Mouse (Mus musculus): ENCODE results near the gene Cdh18.
"Not testable (repeated sequence)": the region's sequence is repeated elsewhere in the genome, so short reads cannot be mapped to it uniquely, and the experiment has no call there.

Gene Cdh18

GRCm38 (mm10) chr15:23212068-23212467 lies 663.2 kb downstream of the Cdh18 start:
- DNase-seq (ENCODE audit: low read depth), result no peak

DNA sequence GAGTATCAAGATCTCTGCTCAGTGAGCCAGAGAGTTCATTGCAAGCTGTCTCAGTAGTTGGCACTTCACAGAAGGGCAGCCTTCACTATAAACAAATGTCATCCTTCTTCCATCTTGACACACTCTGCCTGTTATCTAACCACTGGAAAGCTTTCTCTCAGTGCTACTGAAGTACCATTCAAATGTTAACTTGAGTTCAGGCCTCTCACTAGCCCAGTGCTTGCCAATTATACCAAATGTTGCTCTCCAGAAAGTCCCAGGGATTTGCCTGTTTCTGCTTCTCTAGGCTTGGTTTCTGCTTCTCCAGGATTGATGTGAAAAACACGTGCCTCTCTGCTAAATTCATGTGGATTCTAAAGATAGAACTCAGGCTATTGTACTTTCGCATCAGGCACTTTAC lies 681.8 kb downstream of the Cdh18 start:
- DNase-seq (ENCODE audit: low read depth), result no peak

- DNase-seq (ENCODE audit: low read depth), result no peak
These were observed 709.1 kb downstream of the Cdh18 start for GRCm38 (mm10) chr15:23257751-23258440.

DNA sequence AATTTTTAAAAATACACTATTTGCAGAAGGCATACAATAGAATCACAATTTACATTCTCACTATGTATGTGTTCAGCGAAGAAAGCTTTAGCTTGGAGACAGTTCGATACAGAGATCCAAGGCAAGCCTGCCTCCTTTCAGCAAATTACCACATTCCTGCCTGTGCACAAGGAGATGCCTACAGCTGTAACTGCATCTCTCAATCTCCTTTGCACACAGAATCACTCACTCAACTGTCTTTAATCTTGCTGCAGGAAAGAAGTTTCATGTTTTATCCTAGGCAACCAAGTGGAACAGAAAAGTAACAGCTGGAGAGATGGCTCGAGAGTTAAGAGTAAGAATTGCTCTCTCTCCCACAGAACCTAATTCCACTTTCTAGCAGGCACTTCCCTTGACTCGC lies 729.6 kb downstream of the Cdh18 start:
- no peak for DNase-seq (ENCODE audit: low read depth)

DNA sequence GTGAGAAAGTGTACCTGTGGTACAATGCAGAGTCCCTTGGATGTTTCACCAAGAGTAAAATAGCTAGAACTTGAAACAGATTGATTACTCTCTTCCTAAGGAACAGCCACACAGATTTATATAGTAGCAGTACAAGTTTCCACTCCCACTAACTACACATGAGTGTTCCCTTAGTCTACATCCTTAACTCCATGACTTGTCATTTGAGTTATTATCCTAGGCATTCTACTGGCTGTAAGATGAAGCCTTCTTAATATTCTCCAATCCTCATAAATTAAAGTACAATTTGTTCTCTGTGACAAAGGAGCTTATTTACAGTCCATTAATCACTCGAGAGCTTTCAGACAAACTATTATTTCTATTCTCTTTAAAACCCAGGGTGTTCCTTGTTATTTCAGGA lies 756.2 kb downstream of the Cdh18 start:
- no peak for DNase-seq (ENCODE audit: low read depth)

GRCm38 (mm10) chr15:23316766-23317165 lies 767.9 kb downstream of the Cdh18 start:
- no peak for DNase-seq (ENCODE audit: low read depth)

DNA sequence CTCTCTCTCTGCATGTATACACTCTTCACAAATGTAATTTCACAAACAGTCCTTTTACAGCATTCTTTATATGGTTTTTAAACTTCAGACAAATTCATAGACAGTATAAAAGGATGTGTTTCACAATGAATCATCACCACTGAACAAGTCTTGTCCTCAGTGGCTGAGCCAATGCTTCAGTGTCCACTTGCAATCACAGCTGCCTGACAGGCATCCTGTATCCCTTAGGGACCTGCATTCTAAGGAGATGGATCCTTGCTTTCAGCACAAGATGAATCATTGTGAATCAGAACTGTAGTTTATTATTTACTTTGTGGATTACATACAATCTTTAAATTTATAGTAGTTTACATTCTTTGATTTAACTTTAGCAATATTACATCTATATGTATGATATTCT lies 768.6 kb downstream of the Cdh18 start:
- DNase-seq (ENCODE audit: low read depth), result no peak

DNA sequence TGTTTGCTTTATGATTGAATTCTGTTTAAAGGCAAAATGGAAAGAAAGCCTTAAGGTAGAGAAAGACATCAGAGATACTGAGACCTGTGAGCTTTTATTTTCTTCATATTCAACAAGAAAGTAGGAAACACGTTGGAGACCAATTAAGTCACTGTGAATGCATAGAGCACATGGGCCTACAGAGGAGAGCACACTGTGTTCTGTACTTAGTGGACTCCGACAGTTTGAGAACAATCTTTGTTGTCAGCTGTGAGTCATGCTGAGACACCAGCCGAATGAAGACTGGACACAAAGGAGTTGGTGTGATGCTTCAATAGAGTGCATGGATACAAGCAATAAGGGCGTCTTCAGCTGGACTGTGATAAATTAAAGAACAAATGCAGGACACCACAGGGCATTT lies 791.5 kb downstream of the Cdh18 start:
- DNase-seq (ENCODE audit: low read depth), result not testable (repeated sequence)

- no peak for DNase-seq (ENCODE audit: low read depth)
These were observed 802.3 kb downstream of the Cdh18 start for GRCm38 (mm10) chr15:23351078-23351477.

- no peak for DNase-seq (ENCODE audit: low read depth)
These were observed 817.5 kb downstream of the Cdh18 start for GRCm38 (mm10) chr15:23366325-23366724.

DNA sequence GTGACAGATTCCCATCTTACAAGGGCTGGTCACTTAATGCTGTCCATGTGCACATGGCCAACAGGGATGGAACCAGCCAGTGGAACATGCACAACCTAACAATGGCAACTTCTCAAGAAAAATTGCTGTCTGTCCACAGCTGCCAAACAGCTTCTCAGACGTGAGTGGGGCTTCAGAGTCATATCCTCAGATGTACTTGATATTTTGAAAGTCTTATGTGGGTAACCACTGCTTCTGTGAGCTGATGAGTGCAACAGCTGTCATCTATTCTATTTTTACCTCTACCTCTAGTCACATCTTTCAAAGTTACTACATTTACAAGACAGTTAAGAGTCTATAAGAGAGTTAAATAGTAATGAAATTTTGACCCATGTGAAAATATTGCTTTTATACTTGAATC lies 818.9 kb downstream of the Cdh18 start:
- no peak for DNase-seq (ENCODE audit: low read depth)

DNA sequence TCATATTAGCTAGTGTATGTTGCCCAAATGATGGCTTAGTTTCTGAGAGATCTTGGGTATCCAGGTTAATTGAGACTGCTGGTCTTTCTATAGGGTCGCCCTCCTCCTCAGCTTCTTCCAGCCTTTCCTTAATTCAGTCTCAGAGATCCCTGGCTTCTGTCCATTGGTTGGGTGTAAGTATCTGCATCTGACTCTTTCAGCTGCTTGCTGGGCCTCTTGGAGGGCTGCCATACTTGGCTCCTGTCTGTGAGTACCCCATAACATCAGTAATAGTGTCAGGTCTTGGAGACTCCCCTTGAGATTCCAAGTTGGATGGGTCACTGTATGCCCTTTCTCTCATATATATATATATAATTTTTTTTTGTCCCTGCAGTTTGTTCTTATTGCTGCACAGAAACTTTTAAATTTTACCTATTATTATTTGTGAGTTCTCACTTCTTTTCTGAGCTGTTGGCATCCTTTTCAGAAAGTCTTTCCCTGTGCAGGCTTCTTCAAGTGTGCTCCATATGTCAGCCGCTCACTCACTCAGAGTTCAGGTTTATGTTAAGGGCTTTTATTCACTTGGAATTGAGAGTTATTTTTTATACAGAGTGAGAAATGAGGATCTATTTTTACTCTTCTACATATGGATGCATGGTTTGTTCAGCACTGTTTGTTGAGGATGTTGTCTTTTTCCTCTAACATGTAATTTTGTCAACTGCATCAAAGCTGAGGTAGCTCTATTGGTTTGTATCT lies 829.4 kb downstream of the Cdh18 start:
- no peak for DNase-seq (ENCODE audit: low read depth)

GRCm38 (mm10) chr15:23385816-23386215 lies 837.0 kb downstream of the Cdh18 start:
- no peak for DNase-seq (ENCODE audit: low read depth)

DNA sequence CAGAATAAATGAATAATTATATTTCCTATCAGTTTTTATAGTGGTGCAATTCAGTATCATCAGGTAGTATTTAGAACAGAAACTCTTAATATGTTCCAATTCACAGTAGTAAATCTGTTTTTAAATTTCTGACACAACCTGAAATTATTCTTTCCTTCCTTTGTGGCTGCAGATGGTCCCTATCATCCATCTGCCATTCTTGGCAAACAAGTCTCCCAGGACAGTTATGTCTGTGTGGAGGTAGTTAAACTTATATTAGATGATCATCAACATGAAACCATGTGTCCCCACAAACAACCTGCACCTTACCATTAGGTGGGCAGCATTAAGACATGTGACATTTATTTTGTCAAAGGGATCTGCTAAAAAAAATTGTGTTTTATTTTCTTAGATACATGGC lies 847.8 kb downstream of the Cdh18 start:
- no peak for DNase-seq (ENCODE audit: low read depth)

DNA sequence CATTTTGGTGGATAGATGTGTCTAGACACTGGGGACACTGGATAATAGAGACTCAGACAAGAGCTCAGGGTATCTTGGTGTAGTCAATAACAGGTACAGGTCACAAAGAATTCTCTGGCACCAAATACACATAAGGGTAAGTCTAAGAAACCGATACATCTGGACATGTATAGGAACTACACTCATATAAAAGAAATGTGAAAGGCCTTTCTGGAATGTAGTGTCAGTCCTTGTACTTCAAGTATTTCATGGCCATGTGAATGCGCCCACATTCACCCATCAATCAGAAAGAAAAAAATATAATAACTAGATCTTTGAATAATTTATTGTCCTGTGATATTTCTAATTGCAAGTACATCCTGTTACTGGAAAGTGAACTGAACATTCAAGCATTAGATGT lies 855.0 kb downstream of the Cdh18 start:
- no peak for DNase-seq (ENCODE audit: low read depth)

DNA sequence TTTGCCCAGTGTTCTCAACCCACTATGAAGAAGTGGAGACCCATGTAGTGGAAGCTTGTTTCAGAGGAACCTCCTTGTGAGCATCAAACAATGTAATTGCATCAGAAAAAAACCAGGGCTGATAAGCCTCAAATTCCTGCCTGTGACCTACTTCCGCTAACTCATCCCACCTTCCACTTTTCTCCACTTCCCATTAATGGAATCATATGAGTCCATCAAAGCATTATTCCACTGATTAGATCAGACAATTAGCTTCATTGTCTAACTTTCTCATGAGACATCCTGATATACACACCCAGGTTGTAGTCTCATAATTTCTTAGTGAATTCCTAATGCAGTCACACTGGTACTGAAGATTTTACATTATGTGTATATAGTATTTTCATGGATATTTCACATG lies 859.4 kb downstream of the Cdh18 start:
- no peak for DNase-seq (ENCODE audit: low read depth)

GRCm38 (mm10) chr15:23416450-23417080 lies 867.7 kb downstream of the Cdh18 start:
- no peak for DNase-seq (ENCODE audit: low read depth)

- no peak for DNase-seq (ENCODE audit: low read depth)
These were observed 869.3 kb downstream of the Cdh18 start for GRCm38 (mm10) chr15:23418158-23418557.

- DNase-seq (ENCODE audit: low read depth), result no peak
These were observed 871.2 kb downstream of the Cdh18 start for GRCm38 (mm10) chr15:23420010-23420409.

GRCm38 (mm10) chr15:23430021-23430420 lies 881.2 kb downstream of the Cdh18 start:
- DNase-seq (ENCODE audit: low read depth), result no peak

DNA sequence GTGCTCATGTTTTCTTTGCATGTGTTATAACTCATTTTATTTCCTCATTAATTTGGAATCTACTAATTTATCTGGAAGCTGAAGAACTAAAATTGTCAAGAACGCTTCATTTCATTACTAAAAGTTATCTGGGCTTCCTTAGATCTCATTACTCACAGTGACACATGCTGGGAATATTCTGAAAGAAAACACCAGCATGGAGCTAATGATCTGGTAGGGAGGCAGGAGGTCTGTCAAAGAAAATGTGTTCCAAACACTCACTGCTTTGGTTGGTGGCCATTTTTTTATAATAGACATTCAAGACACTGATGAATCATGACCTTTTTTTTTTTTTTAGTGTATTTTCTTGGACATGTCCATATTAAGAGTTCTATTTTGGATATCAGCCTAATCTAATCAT lies 899.7 kb downstream of the Cdh18 start:
- no peak for DNase-seq (ENCODE audit: low read depth)

DNA sequence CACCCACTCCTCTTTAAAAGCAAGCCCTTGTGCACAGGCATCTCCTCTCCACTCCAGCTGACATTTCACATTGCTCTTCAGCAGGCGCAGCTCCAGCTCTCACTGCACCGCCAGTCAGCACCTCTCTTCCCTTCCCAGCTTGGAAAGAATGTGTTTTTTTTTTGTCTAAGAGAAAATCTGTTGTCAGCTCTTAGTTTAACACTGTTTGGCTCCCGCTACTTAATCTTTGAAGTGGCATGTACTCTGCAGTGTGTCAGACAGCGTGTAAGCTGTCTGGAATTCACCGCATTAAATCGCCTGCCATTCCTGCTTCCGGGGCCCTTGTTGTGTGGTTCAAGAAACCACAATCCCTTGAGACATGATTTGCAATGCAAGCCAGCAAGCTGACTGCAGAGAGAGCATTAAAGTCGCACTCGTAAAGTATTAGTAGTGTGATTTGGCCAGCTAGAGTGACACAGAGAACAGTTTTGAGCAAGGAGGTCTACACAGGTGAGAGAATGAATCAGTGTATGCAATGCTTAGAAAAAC lies 903.3 kb downstream of the Cdh18 start:
- no peak for DNase-seq (ENCODE audit: low read depth)

DNA sequence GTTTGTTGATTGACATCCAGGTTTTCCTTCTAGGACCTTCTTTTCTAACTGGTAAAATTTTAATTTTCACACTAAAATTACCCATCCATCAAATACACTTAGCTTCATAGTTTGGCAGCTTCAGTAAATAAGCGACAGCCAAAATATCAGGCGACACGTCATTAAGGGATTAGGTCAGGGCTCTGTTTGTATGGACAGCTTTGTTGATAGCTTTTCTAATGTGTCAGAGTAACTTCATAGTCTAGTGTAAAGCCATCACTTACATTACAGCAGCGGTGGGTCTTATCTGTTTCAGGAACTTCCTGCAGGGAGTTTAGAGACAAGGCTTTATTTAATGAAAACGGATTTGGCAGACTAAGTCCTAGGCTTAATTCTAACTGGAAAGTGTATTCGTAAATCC lies 904.5 kb downstream of the Cdh18 start:
- DNase-seq (ENCODE audit: low read depth), result no peak
